Mouse (Mus musculus) urinary bladder, postnatal 36 days (tissue): Measurements from ENCODE around the gene Lpcat1.

Experiments used
- DNase-seq, 2 experiments: peaks; one replicate each; pipeline ENCODE4 v3.0.0; 2022; ENCODE audit warnings: low spot score in 2 of 2, mixed read lengths in 1 of 2

Gene Lpcat1

GRCm38 (mm10) chr13:73476259-73476658 lies 9.3 kb downstream of the Lpcat1 start:
- DNase-seq = no peak

- DNase-seq = no peak
These were observed 9.8 kb downstream of the Lpcat1 start for GRCm38 (mm10) chr13:73476796-73477195.

GRCm38 (mm10) chr13:73477841-73478240 lies 10.8 kb downstream of the Lpcat1 start:
- no peak for DNase-seq

- DNase-seq = no peak
These were observed 15.5 kb downstream of the Lpcat1 start for GRCm38 (mm10) chr13:73482476-73482875.

- DNase-seq = no peak
These were observed 16.3 kb downstream of the Lpcat1 start for GRCm38 (mm10) chr13:73483331-73483730.

- DNase-seq = no peak
These were observed 17.2 kb downstream of the Lpcat1 start for GRCm38 (mm10) chr13:73484171-73484570.

GRCm38 (mm10) chr13:73488105-73488504 lies 21.1 kb downstream of the Lpcat1 start:
- DNase-seq = no peak

- no peak for DNase-seq
These were observed 21.7 kb downstream of the Lpcat1 start for GRCm38 (mm10) chr13:73488707-73489106.

- no peak for DNase-seq
These were observed 23.0 kb downstream of the Lpcat1 start for GRCm38 (mm10) chr13:73489986-73490385.

- DNase-seq = no peak
These were observed 23.7 kb downstream of the Lpcat1 start for GRCm38 (mm10) chr13:73490564-73491170.

GRCm38 (mm10) chr13:73493183-73493582 lies 26.2 kb downstream of the Lpcat1 start:
- DNase-seq = no peak

GRCm38 (mm10) chr13:73494528-73494927 lies 27.5 kb downstream of the Lpcat1 start:
- no peak for DNase-seq

- no peak for DNase-seq
These were observed 29.1 kb downstream of the Lpcat1 start for GRCm38 (mm10) chr13:73496137-73496536.

GRCm38 (mm10) chr13:73499893-73500604 lies 33.1 kb downstream of the Lpcat1 start:
- DNase-seq = no peak

- no peak for DNase-seq
These were observed 35.7 kb downstream of the Lpcat1 start for GRCm38 (mm10) chr13:73502719-73503118.

GRCm38 (mm10) chr13:73505686-73506467 lies 38.9 kb downstream of the Lpcat1 start:
- peak; percentile 60 to 67 for DNase-seq

GRCm38 (mm10) chr13:73508817-73509550 lies 42.0 kb downstream of the Lpcat1 start:
- no peak for DNase-seq

- no peak for DNase-seq
These were observed 42.9 kb downstream of the Lpcat1 start for GRCm38 (mm10) chr13:73509869-73510268.

- peak; percentile 61 to 63 for DNase-seq
These were observed 46.0 kb downstream of the Lpcat1 start for GRCm38 (mm10) chr13:73512776-73513673.

- DNase-seq = no peak
These were observed 49.9 kb downstream of the Lpcat1 start for GRCm38 (mm10) chr13:73516886-73517285.

GRCm38 (mm10) chr13:73533716-73534115 lies 66.7 kb downstream of the Lpcat1 start:
- no peak for DNase-seq
